Mouse (Mus musculus) kidney, adult 2 months (tissue): ENCODE results near the gene Sept11.

ENCODE experiments used
- CTCF ChIP-seq: fragments of 200-500 bp; conservative IDR thresholded peaks from 2 replicates; pipeline ENCODE4 v1.5.1; 2011; ENCODE audit warnings: low read depth, mild to moderate bottlenecking, control low read depth, low read length, moderate library complexity, mixed read lengths; ENCODE audit not compliant: insufficient read depth, insufficient read length
- POLR2A ChIP-seq: fragments of 200-500 bp; IDR thresholded peaks from one replicate; pipeline ENCODE4 v1.6.1; 2011; ENCODE audit warnings: low read depth, low read length, control low read depth

GRCm38 (mm10) chr5:93128765-93129164 is 35.5 kb downstream of the Sept11 start:
- no peak for TF ChIP-seq CTCF
- TF ChIP-seq POLR2A: no peak
